Comparison of ENCODE assay signal across 9 mouse cellular contexts in the genomic region with DNA sequence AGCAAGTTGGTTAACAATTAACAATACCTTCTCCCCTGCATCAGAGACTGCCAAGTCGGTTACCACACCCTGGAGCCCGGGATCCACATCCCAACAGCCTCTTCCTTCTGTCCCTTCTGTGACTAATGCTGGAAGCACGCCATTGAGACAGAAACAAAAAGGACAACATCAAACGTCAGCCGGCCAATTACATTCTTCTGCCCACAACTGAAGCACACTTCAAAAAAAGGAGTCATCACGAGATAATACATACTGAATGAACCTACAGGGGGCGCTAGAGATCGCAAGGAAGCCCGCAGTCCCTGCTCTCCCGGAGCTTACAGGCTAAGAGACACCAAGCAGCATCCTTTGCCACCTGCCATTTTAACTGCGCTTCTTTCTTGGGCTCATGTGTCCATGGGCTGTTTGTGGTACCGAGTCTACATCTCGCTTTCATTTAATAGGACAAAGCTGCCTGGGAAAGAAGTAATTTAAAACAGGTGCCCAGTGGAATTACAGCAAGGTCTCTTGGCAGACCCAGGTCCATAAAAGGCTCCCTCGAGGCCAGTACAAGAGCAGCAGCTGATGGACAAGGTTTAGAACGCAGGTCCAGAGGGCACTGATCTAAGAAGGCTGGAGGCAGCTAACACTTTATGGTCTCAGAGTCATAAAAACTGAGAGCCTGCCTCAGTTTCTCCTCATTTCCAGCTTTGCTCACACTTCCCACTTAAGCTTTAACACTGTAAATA.
DNase-seq lines count a peak whose midpoint lies in the region; ATAC-seq and TF ChIP-seq lines count a peak whose summit lies in the region.
"Had no signal": no experiment of that assay in that cellular context is flagged by ENCODE, and none has a peak within 500 bp of the region (broad histone marks: within the 10 kb centered on the region; RNA-seq: fewer than 3 reads in every experiment).

No protein-coding gene starts in this region.

- peak; percentile 55 for TF ChIP-seq CTCF in liver, embryonic 14.5 days (IDR thresholded peaks at IDR 0.05; ENCODE audit: low read depth)
- TF ChIP-seq CTCF in lung, embryonic 14.5 days (IDR thresholded peaks at IDR 0.05; ENCODE audit: low read depth) = peak; percentile 57

- no peak for TF ChIP-seq EP300 in liver, embryonic 14.5 days (IDR thresholded peaks at IDR 0.05; ENCODE audit: low read depth)

- WGBS in liver, embryonic 14.5 days (ENCODE audit: insufficient replicate concordance) = 58% methylated on average over 15 of the region's 15 CpGs
- 67% methylated on average over 15 of the region's 15 CpGs for WGBS in liver, embryonic 11.5 days
- 64% methylated on average over 15 of the region's 15 CpGs for WGBS in lung, embryonic 14.5 days

- no peak overlapping the region for H3K4me2 ChIP-seq in liver, embryonic 14.5 days (ENCODE audit: low read depth)
- H3K4me2 ChIP-seq in liver, embryonic 11.5 days = no peak overlapping the region
- H3K4me2 ChIP-seq in lung, embryonic 14.5 days = no peak overlapping the region

- no peaks in the 10 kb centered on the region for H3K9me3 ChIP-seq in liver, embryonic 14.5 days (ENCODE audit: control insufficient read depth, low read length)
- no peaks in the 10 kb centered on the region for H3K9me3 ChIP-seq in liver, embryonic 11.5 days (ENCODE audit: control insufficient read depth, low read length)
- no peaks in the 10 kb centered on the region for H3K9me3 ChIP-seq in lung, embryonic 14.5 days (ENCODE audit: low read depth, low read length)

- intact Hi-C loops in heart, postnatal 10 days (cut with DNase I) = loop anchor here (5.0 to 10.0 kb wide), 4 partner anchors 82 to 505 kb away; no protein-coding TSS in a partner anchor

- H3K4me1 ChIP-seq in liver, embryonic 14.5 days (replicated peaks; ENCODE audit: control insufficient read depth in 2 of 2, insufficient read depth in 2 of 2, low read length in 1 of 2) = peaks cover 0 to 5% of the 10 kb centered on the region in 2 experiments; a peak in 2 of 4 replicates
- H3K4me1 ChIP-seq in liver, embryonic 11.5 days (replicated peaks; ENCODE audit: control insufficient read depth, insufficient read depth, low read length) = no peaks in the 10 kb centered on the region
- H3K4me1 ChIP-seq in lung, embryonic 14.5 days (ENCODE audit: insufficient read depth) = no peaks in the 10 kb centered on the region

- H3K36me3 ChIP-seq in liver, embryonic 14.5 days (replicated peaks; ENCODE audit: control insufficient read depth, insufficient read depth, low read depth) = no peaks in the 10 kb centered on the region
- H3K36me3 ChIP-seq in liver, embryonic 11.5 days (ENCODE audit: control insufficient read depth, insufficient read depth, low read length) = no peaks in the 10 kb centered on the region
- H3K36me3 ChIP-seq in lung, embryonic 14.5 days (ENCODE audit: insufficient read depth) = no peaks in the 10 kb centered on the region

- ATAC-seq in liver, embryonic 14.5 days (ENCODE audit: insufficient read depth) = no peak
- ATAC-seq in liver, embryonic 11.5 days (replicated peaks; ENCODE audit: low FRiP score) = no peak
- no peak for ATAC-seq in lung, embryonic 14.5 days (ENCODE audit: insufficient read depth)
- ATAC-seq in activated CD4-positive, CD25-positive, alpha-beta regulatory T cell, adult 4 months = no peak

- H3K9ac ChIP-seq in liver, embryonic 14.5 days (replicated peaks) = no peak overlapping the region
- no peak overlapping the region for H3K9ac ChIP-seq in liver, embryonic 11.5 days (ENCODE audit: low read depth, low read length)
- H3K9ac ChIP-seq in lung, embryonic 14.5 days = no peak overlapping the region

- peak; percentile 2 for DNase-seq in cerebellum, adult 8-10 months
- no peak for DNase-seq in cerebellum, adult 11 months
- DNase-seq in liver, embryonic 14.5 days (ENCODE audit: low read depth in 3 of 3, low spot score in 3 of 3) = no peak
- DNase-seq in liver, embryonic 11.5 days (ENCODE audit: low spot score) = no peak
- DNase-seq in heart, postnatal 10 days = peak; percentile 37 to 60
- peak; percentile 68 for DNase-seq in lung, embryonic 14.5 days
- no peak for DNase-seq in layer of hippocampus, postnatal 36 days

- H3K4me3 ChIP-seq in liver, embryonic 14.5 days (ENCODE audit: insufficient read depth in 1 of 2, low read depth in 2 of 2, low read length in 2 of 2) = no peak overlapping the region
- H3K4me3 ChIP-seq in liver, embryonic 11.5 days (ENCODE audit: low read depth, low read length) = no peak overlapping the region
- H3K4me3 ChIP-seq in lung, embryonic 14.5 days (ENCODE audit: low read depth, low read length) = no peak overlapping the region
- H3K4me3 ChIP-seq: erythroblast, embryonic 14.5 days had no signal

- no peak overlapping the region for H3K27ac ChIP-seq in liver, embryonic 14.5 days
- no peak overlapping the region for H3K27ac ChIP-seq in liver, embryonic 11.5 days (ENCODE audit: low read depth, low read length)
- no peak overlapping the region for H3K27ac ChIP-seq in lung, embryonic 14.5 days (ENCODE audit: low read depth)

- H3K27me3 ChIP-seq in liver, embryonic 14.5 days (ENCODE audit: control insufficient read depth, insufficient read depth, low read length) = no peaks in the 10 kb centered on the region
- H3K27me3 ChIP-seq in liver, embryonic 11.5 days (replicated peaks; ENCODE audit: control insufficient read depth, insufficient read depth, low read length) = no peaks in the 10 kb centered on the region
- no peaks in the 10 kb centered on the region for H3K27me3 ChIP-seq in lung, embryonic 14.5 days (ENCODE audit: insufficient read depth, low read length)

Comparison
In these comparisons a context has a peak if more than half of its experiments do, and no peak if none do; other contexts are left out.
1. DNase-seq: peak in cerebellum, adult 8-10 months (single experiment), heart, postnatal 10 days (2 of 2) and lung, embryonic 14.5 days (single experiment); none in cerebellum, adult 11 months (single experiment), liver, embryonic 14.5 days (0 of 3), liver, embryonic 11.5 days (single experiment) and layer of hippocampus, postnatal 36 days (0 of 2).